Mouse (Mus musculus) stomach, postnatal 0 days (tissue): ENCODE measurements at regions not wholly inside any gene's neighbourhood (a gene's known extent, or its start where the extent isn't known, plus 50 kb on each side); places are given as distances from the start of the nearest gene placed in this dataset.

Experiments
- ATAC-seq: fragments of 200-750 bp; cut with Nextera tagmentation; 2 replicates; pipeline ENCODE4 v1.8.0; 2017; ENCODE audit not compliant: low FRiP score, low TSS enrichment
- DNase-seq: peaks from one replicate; pipeline ENCODE4 v3.0.0-alpha.2; 2016; ENCODE audit warnings: low spot score
- H3K27ac ChIP-seq: fragments of 300-500 bp; sonication (generic); replicated peaks from 2 replicates; pipeline ENCODE4 v1.5.1; 2014; ENCODE audit warnings: mild to moderate bottlenecking, control low read depth
- H3K27me3 ChIP-seq: fragments of 300-500 bp; sonication (generic); 2 replicates; pipeline ENCODE4 v1.6.1; 2014; ENCODE audit warnings: low read length; ENCODE audit not compliant: control insufficient read depth, insufficient read depth
- H3K36me3 ChIP-seq: fragments of 300-500 bp; sonication (generic); 2 replicates; pipeline ENCODE4 v1.6.1; 2014; ENCODE audit warnings: low read length, mixed read lengths; ENCODE audit not compliant: control insufficient read depth, insufficient read depth
- H3K4me1 ChIP-seq: fragments of 300-500 bp; sonication (generic); replicated peaks from 2 replicates; pipeline ENCODE4 v1.6.1; 2014; ENCODE audit warnings: antibody characterized with exemption; ENCODE audit not compliant: control insufficient read depth, insufficient read depth
- H3K4me2 ChIP-seq: fragments of 300-500 bp; sonication (generic); replicated peaks from 2 replicates; pipeline ENCODE4 v1.6.1; 2014; ENCODE audit warnings: low read depth, mild to moderate bottlenecking, control low read depth, moderate library complexity
- H3K4me3 ChIP-seq: fragments of 300-500 bp; sonication (generic); 2 replicates; pipeline ENCODE4 v1.5.1; 2014; ENCODE audit warnings: low read depth, low read length, control low read depth
- H3K9ac ChIP-seq: fragments of 300-500 bp; sonication (generic); 2 replicates; pipeline ENCODE4 v1.6.1; 2014; ENCODE audit warnings: mild to moderate bottlenecking, low read length, control low read depth, mixed read lengths
- H3K9me3 ChIP-seq: fragments of 300-500 bp; sonication (generic); 2 replicates; pipeline ENCODE4 v1.6.1; 2016; ENCODE audit warnings: low read length; ENCODE audit not compliant: control insufficient read depth
- CTCF ChIP-seq: IDR thresholded peaks from 2 replicates; pipeline ENCODE4 v1.5.1; 2016; ENCODE audit warnings: antibody characterized with exemption, low read depth, mild to moderate bottlenecking, moderate library complexity
- EP300 ChIP-seq: optimal IDR thresholded peaks from 2 replicates; pipeline ENCODE3; 2016; ENCODE audit warnings: antibody characterized with exemption
- WGBS: fragments of 180-500 bp; shearing (Covaris S2); extraction: QIAGEN DNeasy Blood & Tissue Kit; methylation state at CpG from one replicate; pipeline ENCODE4 v1.1.7; 2014; 5-methylcytosine and 5-hydroxymethylcytosine counted together

GRCm38 (mm10) chr6:117255399-117256098 lies 87.2 kb downstream of the Cxcl12 start:
- ATAC-seq = no peak
- TF ChIP-seq CTCF = no peak
- TF ChIP-seq EP300 = no peak

GRCm38 (mm10) chr6:117256099-117256471 lies 87.8 kb downstream of the Cxcl12 start:
- 87% methylated on average over 2 of the region's 2 CpGs for WGBS
- Histone ChIP-seq H3K27ac (no peak overlapping the region), H3K36me3 (no peaks in the 10 kb centered on the region), H3K4me1 (no peaks in the 10 kb centered on the region), H3K27me3 (no peaks in the 10 kb centered on the region), H3K9ac (no peak overlapping the region), H3K9me3 (no peaks in the 10 kb centered on the region), H3K4me3 (no peak overlapping the region), H3K4me2 (no peak overlapping the region)
- ATAC-seq = no peak
- DNase-seq = no peak
- no peak for TF ChIP-seq EP300
- TF ChIP-seq CTCF = no peak

More at GRCm38 (mm10) chr6:117255399-117256098, 87.2 kb downstream of the Cxcl12 start:
- WGBS = 57% methylated on average over 3 of the region's 3 CpGs
- Histone ChIP-seq H3K27ac (no peak overlapping the region), H3K27me3 (no peaks in the 10 kb centered on the region), H3K36me3 (no peaks in the 10 kb centered on the region), H3K4me3 (no peak overlapping the region), H3K9me3 (no peaks in the 10 kb centered on the region), H3K9ac (no peak overlapping the region), H3K4me1 (no peaks in the 10 kb centered on the region), H3K4me2 (no peak overlapping the region)
- no peak for DNase-seq

GRCm38 (mm10) chr6:117257591-117257990 lies 89.3 kb downstream of the Cxcl12 start:
- ATAC-seq (no peak), DNase-seq (no peak)
- Histone ChIP-seq H3K27ac (no peak overlapping the region), H3K9me3 (no peaks in the 10 kb centered on the region), H3K36me3 (no peaks in the 10 kb centered on the region), H3K9ac (no peak overlapping the region), H3K4me2 (no peak overlapping the region), H3K4me1 (no peaks in the 10 kb centered on the region), H3K27me3 (no peaks in the 10 kb centered on the region), H3K4me3 (no peak overlapping the region)
- 86% methylated on average over 4 of the region's 4 CpGs for WGBS
- TF ChIP-seq CTCF (no peak), EP300 (no peak)

GRCm38 (mm10) chr6:117267906-117268305 lies 99.6 kb downstream of the Cxcl12 start:
- no peak for TF ChIP-seq CTCF
- Histone ChIP-seq H3K27me3 (no peaks in the 10 kb centered on the region), H3K4me3 (no peak overlapping the region), H3K36me3 (no peaks in the 10 kb centered on the region), H3K27ac (no peak overlapping the region), H3K9me3 (no peaks in the 10 kb centered on the region), H3K4me1 (no peaks in the 10 kb centered on the region), H3K4me2 (no peak overlapping the region), H3K9ac (no peak overlapping the region)
- DNase-seq (peak; percentile 4), ATAC-seq (no peak)
- 50% methylated on average over 1 of the region's 1 CpGs for WGBS

- Histone ChIP-seq H3K4me2 (no peak overlapping the region), H3K4me1 (no peaks in the 10 kb centered on the region), H3K27me3 (no peaks in the 10 kb centered on the region), H3K36me3 (no peaks in the 10 kb centered on the region), H3K27ac (no peak overlapping the region), H3K9me3 (no peaks in the 10 kb centered on the region), H3K9ac (no peak overlapping the region), H3K4me3 (no peak overlapping the region)
- WGBS = 81% methylated on average over 2 of the region's 2 CpGs
- DNase-seq = peak; percentile 4
- no peak for ATAC-seq
- TF ChIP-seq EP300 (no peak), CTCF (no peak)
Measured at GRCm38 (mm10) chr6:117268376-117268775, 100.0 kb downstream of the Cxcl12 start.

- WGBS = 81% methylated on average over 3 of the region's 3 CpGs
- H3K9me3 ChIP-seq = no peaks in the 10 kb centered on the region
- DNase-seq (no peak), ATAC-seq (no peak)
- H3K27ac ChIP-seq = no peak overlapping the region
- no peaks in the 10 kb centered on the region for H3K4me1 ChIP-seq
- TF ChIP-seq CTCF (no peak), EP300 (no peak)
- no peak overlapping the region for H3K4me2 ChIP-seq
- no peaks in the 10 kb centered on the region for H3K36me3 ChIP-seq
- no peak overlapping the region for H3K4me3 ChIP-seq
- no peak overlapping the region for H3K9ac ChIP-seq
- no peaks in the 10 kb centered on the region for H3K27me3 ChIP-seq
Measured at GRCm38 (mm10) chr6:117270261-117270660, 101.9 kb downstream of the Cxcl12 start.
